Mouse (Mus musculus) stomach, embryonic 15.5 days (tissue): Measurements from ENCODE around the gene Gtf3c2. TPM values are rescaled to one million over a fixed set of nuclear protein-coding genes. Genes with fewer than 3 reads are reported as not detected.

Experiments used
- ATAC-seq: fragments of 200-750 bp; cut with Nextera tagmentation; 2 replicates; pipeline ENCODE4 v1.8.0; 2017; ENCODE audit warnings: low read depth, moderate number of reproducible peaks, moderate TSS enrichment; ENCODE audit not compliant: insufficient read depth, low FRiP score
- H3K27ac ChIP-seq: fragments of 300-500 bp; sonication (generic); 2 replicates; pipeline ENCODE4 v1.5.1; 2015; ENCODE audit warnings: mild to moderate bottlenecking, inconsistent platforms
- H3K27me3 ChIP-seq: fragments of 300-500 bp; sonication (generic); replicated peaks from 2 replicates; pipeline ENCODE4 v1.6.1; 2015; ENCODE audit warnings: inconsistent platforms
- H3K36me3 ChIP-seq: fragments of 300-500 bp; sonication (generic); 2 replicates; pipeline ENCODE4 v1.6.1; 2015; ENCODE audit warnings: inconsistent platforms
- H3K4me1 ChIP-seq: fragments of 300-500 bp; sonication (generic); 2 replicates; pipeline ENCODE4 v1.6.1; 2015; ENCODE audit warnings: inconsistent platforms
- H3K4me2 ChIP-seq: fragments of 300-500 bp; sonication (generic); 2 replicates; pipeline ENCODE4 v1.6.1; 2015; ENCODE audit warnings: mild to moderate bottlenecking, inconsistent platforms
- H3K4me3 ChIP-seq: fragments of 300-500 bp; sonication (generic); replicated peaks from 2 replicates; pipeline ENCODE4 v1.5.1; 2015; ENCODE audit warnings: inconsistent platforms
- H3K9ac ChIP-seq: fragments of 300-500 bp; sonication (generic); 2 replicates; pipeline ENCODE4 v1.6.1; 2015; ENCODE audit warnings: inconsistent platforms
- H3K9me3 ChIP-seq: fragments of 300-500 bp; sonication (generic); 2 replicates; pipeline ENCODE4 v1.6.1; 2016; ENCODE audit warnings: inconsistent platforms
- whole genome bisulfite sequencing: fragments of 180-500 bp; shearing (Covaris S2); methylation state at CpG from one replicate; pipeline ENCODE4 v1.1.7; 2015; 5-methylcytosine and 5-hydroxymethylcytosine counted together
- polyA plus RNA-seq: library from polyadenylated mRNA; unstranded; fragments of >200 nt; fragmentation: Nextera tagmentation; extraction: Ambion mirVana; gene quantifications from 2 replicates; pipeline ENCODE4 v1.2.1, GENCODE M21; 2015

Gene Gtf3c2
- polyA plus RNA-seq, 1 experiment from 2014 or later: 53.4 TPM

GRCm38 (mm10) chr5:31195671-31196070, 15.7 kb upstream of the Gtf3c2 start:
- ATAC-seq: no peak
- Histone ChIP-seq H3K4me2 (no peak overlapping the region), H3K4me1 (peaks cover 18% of the 10 kb centered on the region), H3K27ac (no peak overlapping the region), H3K27me3 (no peaks in the 10 kb centered on the region), H3K9ac (no peak overlapping the region), H3K9me3 (no peaks in the 10 kb centered on the region), H3K36me3 (peaks cover 62% of the 10 kb centered on the region), H3K4me3 (no peak overlapping the region)
- 88% methylated on average over 4 of the region's 4 CpGs for WGBS

GRCm38 (mm10) chr5:31194486-31195485, 14.8 kb upstream of the Gtf3c2 start:
- Histone ChIP-seq H3K4me2 (peak overlapping the region; percentile 77), H3K9ac (peak overlapping the region; percentile 98; the same call in 1 of the 2 replicates), H3K27ac (no peak overlapping the region), H3K9me3 (no peaks in the 10 kb centered on the region), H3K4me3 (peak overlapping the region; percentile 91; the same call in 1 of the 2 replicates), H3K4me1 (peaks cover 18% of the 10 kb centered on the region), H3K36me3 (peaks cover 61% of the 10 kb centered on the region), H3K27me3 (no peaks in the 10 kb centered on the region)
- no peak for ATAC-seq
- 87% methylated on average over 16 of the region's 16 CpGs for WGBS

DNA sequence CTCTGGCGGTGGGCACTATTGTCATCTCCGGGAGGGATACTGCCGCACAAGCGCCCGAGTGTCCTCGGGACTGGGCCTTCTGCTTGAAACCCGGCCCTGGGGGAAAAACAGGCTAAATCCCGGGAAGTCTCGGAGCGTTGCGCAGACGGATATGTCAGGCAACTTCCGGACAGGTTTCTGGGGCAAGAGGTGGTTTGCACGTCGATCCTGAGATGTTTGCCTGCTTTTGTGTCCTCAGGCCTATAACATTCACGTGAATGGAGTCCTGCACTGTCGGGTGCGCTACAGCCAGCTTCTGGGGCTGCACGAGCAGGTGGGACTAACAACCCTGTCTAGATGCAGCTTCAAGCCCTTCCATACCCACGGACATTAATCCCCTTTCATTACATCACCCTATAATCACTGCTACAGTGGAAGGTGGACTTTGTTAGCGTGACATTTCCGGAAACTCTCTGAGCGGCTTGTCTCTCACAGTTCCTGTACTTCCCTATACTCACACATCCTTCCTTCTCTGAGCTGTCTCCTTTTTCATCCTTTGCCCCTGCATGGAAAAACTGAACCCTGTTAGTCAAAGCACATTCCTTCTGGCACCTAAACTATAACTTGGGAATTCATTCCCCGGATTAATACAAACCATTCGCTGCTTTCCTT, 13.8 kb upstream of the Gtf3c2 start:
- H3K4me2 ChIP-seq: peak overlapping the region; percentile 77
- H3K27me3 ChIP-seq: no peaks in the 10 kb centered on the region
- no peak for ATAC-seq
- peak overlapping the region; percentile 98 for H3K9ac ChIP-seq
- peak overlapping the region; percentile 86 for H3K27ac ChIP-seq
- WGBS: 10% methylated on average over 25 of the region's 25 CpGs
- peaks cover 57% of the 10 kb centered on the region for H3K36me3 ChIP-seq
- no peaks in the 10 kb centered on the region for H3K9me3 ChIP-seq
- peaks cover 18% of the 10 kb centered on the region for H3K4me1 ChIP-seq
- H3K4me3 ChIP-seq: peak overlapping the region; percentile 91

DNA sequence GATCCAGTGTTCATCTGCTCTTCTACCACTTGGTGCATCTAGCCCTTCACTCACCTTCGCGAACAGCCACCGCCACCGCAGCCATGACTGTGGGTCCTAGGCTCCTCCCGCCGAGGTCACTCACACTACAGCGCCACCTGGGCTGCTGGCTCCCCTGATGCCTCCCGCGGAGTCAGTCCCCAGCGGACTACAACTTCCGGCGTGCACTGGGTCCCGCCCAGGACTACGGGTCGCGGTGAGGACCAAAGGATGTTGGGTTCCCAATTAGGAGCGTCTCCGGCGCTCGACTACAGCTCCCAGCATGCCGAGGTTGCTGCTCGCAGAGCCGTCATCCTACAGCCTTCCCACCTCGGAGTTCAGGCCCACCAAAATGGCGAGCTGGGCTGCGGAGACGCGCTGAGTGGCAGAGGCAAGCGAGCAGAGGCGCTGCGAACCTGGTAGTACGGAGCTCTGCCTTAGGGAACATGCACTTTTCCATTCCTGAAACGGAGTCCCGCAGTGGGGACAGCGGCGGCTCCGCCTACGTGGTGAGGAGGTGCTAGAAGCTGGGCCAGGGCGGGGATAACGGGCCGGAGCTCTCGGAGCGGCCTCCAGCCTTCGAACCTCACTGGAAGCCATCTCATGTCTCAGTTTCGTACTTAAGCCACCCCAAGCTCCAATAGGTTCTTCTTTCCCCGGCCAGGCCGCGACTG, 13.1 kb upstream of the Gtf3c2 start, which contains the start of the genes Snx17 and Eif2b4:
TSS of gene Snx17 (plus strand) at position 289 of the 692 bp plus-strand sequence.
TSS of gene Eif2b4 (minus strand) at position 492 of the 692 bp plus-strand sequence.
- H3K36me3 ChIP-seq: peaks cover 56% of the 10 kb centered on the region

DNA sequence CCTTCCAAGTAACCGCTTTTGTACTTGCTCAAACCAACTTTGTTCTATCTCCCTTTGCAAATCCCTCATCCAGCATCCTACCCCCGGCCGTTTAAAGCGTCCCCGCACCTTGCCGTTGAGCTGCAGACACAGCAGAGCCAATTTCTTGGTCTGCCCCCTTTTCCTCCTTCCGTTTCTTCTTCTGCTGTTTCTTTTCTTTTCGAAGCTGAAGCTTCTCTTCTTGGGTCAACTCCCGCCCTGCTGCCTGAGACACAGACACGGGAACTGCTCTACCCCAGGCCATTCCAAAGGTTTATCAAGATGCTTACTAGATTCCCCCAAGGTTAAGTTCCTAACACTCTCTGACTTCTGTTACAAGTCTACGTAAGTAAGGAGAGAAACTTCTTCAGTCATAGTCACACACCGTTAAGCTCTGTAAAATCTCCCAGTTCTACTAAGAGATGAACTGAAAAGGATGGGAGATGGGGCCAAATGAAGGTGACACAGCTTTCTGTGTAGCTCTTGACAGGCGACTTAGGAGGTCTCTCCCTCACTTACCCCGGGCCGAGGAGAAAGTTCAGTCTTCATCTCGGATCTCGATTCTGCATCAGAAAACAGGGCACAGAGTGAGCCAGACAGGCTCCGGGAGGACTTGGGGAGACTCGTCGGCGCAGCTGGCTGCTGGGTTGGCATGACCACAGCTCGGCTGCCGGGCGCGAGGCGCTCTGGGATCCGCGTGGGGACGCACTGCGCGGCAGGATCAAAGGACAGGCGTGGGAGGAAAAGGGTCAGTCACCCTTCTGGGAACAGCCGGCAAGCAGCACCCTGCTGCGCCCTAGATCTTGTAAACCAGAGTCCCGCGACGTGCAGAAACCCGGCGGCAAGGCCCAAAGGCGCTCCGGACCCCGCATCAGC, 12.3 kb upstream of the Gtf3c2 start:
- Histone ChIP-seq H3K36me3 (peaks cover 55% of the 10 kb centered on the region), H3K4me2 (peak overlapping the region; percentile 82), H3K9me3 (no peaks in the 10 kb centered on the region), H3K27me3 (no peaks in the 10 kb centered on the region), H3K4me3 (peak overlapping the region; percentile 91), H3K4me1 (peaks cover 18% of the 10 kb centered on the region; the same call in 1 of the 2 replicates), H3K27ac (peak overlapping the region; percentile 92), H3K9ac (peak overlapping the region; percentile 76)
- peak; percentile 41 for ATAC-seq
- 11% methylated on average over 42 of the region's 42 CpGs for WGBS

More for the DNA sequence above, 13.1 kb upstream of the Gtf3c2 start, which contains the start of the genes Snx17 and Eif2b4:
- H3K9me3 ChIP-seq: no peaks in the 10 kb centered on the region
- H3K9ac ChIP-seq: peak within 1 kb of the TSS; percentile 98
- WGBS: under 1% methylated on average over 48 of the region's 48 CpGs
- H3K27me3 ChIP-seq: no peaks in the 10 kb centered on the region
- H3K4me3 ChIP-seq: peak within 1 kb of the TSS; percentile 91
- peak within 1 kb of the TSS; percentile 82 for H3K4me2 ChIP-seq
- ATAC-seq: peak; percentile 97
- H3K27ac ChIP-seq: peak within 1 kb of the TSS; percentile 92
- peaks cover 18% of the 10 kb centered on the region; the same call in 1 of the 2 replicates for H3K4me1 ChIP-seq

DNA sequence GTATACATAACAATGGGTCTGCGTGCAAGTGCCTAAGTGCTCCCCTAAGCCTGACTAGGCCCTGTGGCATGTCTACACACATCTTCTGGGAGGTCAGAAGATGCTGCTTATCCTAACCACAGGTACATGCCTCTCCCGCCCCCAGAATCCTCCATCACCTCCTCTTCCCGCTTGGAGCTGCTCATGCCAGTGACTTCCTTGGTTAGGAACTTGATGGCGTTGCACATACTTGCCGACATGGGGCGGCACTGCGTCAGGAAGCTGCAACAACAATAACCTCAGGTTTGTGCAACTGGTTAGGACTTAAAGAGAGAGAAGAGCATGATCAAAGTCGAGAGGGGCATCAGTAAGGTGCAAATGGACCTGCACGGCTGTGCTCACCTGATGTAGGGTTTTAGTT, 10.3 kb upstream of the Gtf3c2 start:
- Histone ChIP-seq H3K27ac (no peak overlapping the region), H3K9ac (no peak overlapping the region), H3K27me3 (no peaks in the 10 kb centered on the region), H3K4me2 (no peak overlapping the region), H3K9me3 (no peaks in the 10 kb centered on the region), H3K4me3 (no peak overlapping the region), H3K4me1 (peaks cover 18% of the 10 kb centered on the region; the same call in 1 of the 2 replicates), H3K36me3 (peaks cover 40% of the 10 kb centered on the region)
- no peak for ATAC-seq
- WGBS: 87% methylated on average over 9 of the region's 9 CpGs

- 63% methylated on average over 4 of the region's 4 CpGs for WGBS
Measured at GRCm38 (mm10) chr5:31188223-31188840, 8.4 kb upstream of the Gtf3c2 start.

GRCm38 (mm10) chr5:31183678-31184077, 3.7 kb upstream of the Gtf3c2 start:
- Histone ChIP-seq H3K27ac (no peak overlapping the region), H3K9ac (no peak overlapping the region), H3K9me3 (no peaks in the 10 kb centered on the region), H3K4me3 (no peak overlapping the region), H3K4me2 (no peak overlapping the region), H3K4me1 (no peaks in the 10 kb centered on the region), H3K36me3 (peaks cover 17% of the 10 kb centered on the region), H3K27me3 (no peaks in the 10 kb centered on the region)
- 53% methylated on average over 4 of the region's 4 CpGs for WGBS
- ATAC-seq: no peak

More at GRCm38 (mm10) chr5:31188223-31188840, 8.4 kb upstream of the Gtf3c2 start:
- H3K9ac ChIP-seq: no peak overlapping the region
- no peak for ATAC-seq
- H3K4me3 ChIP-seq: no peak overlapping the region
- no peak overlapping the region for H3K27ac ChIP-seq
- peaks cover 10% of the 10 kb centered on the region; the same call in 1 of the 2 replicates for H3K4me1 ChIP-seq
- no peaks in the 10 kb centered on the region for H3K27me3 ChIP-seq
- H3K36me3 ChIP-seq: peaks cover 40% of the 10 kb centered on the region
- no peak overlapping the region for H3K4me2 ChIP-seq
- H3K9me3 ChIP-seq: no peaks in the 10 kb centered on the region

GRCm38 (mm10) chr5:31181183-31181770, 1.3 kb upstream of the Gtf3c2 start:
- Histone ChIP-seq H3K9me3 (no peaks in the 10 kb centered on the region), H3K4me3 (no peak overlapping the region), H3K27ac (no peak overlapping the region), H3K27me3 (no peaks in the 10 kb centered on the region), H3K4me2 (no peak overlapping the region), H3K36me3 (0 out of 2 replicates have a peak, but pooled peaks cover 5% of the 10 kb centered on the region), H3K4me1 (no peaks in the 10 kb centered on the region), H3K9ac (no peak overlapping the region)
- 89% methylated on average over 9 of the region's 9 CpGs for WGBS
- no peak for ATAC-seq

- peak; percentile 45 for ATAC-seq
- Histone ChIP-seq H3K4me3 (peak overlapping the region; percentile 90), H3K4me1 (no peaks in the 10 kb centered on the region), H3K27ac (peak overlapping the region; percentile 99), H3K9ac (peak overlapping the region; percentile 50), H3K36me3 (peaks cover 5% of the 10 kb centered on the region; the same call in 1 of the 2 replicates), H3K9me3 (no peaks in the 10 kb centered on the region), H3K27me3 (no peaks in the 10 kb centered on the region), H3K4me2 (peak overlapping the region; percentile 83)
- WGBS: under 1% methylated on average over 25 of the region's 25 CpGs
Measured at GRCm38 (mm10) chr5:31179301-31179765, 611 bp downstream of the Gtf3c2 start.
